Mouse (Mus musculus) embryonic facial prominence, embryonic 14.5 days (tissue): Measurements from ENCODE around the gene Zzz3. TPM values are rescaled to one million over a fixed set of nuclear protein-coding genes. Genes with fewer than 3 reads are reported as not detected.

Source experiments
- ATAC-seq: fragments of 200-750 bp; cut with Nextera tagmentation; 2 replicates; pipeline ENCODE4 v1.8.0; 2017; ENCODE audit warnings: low read depth, moderate number of reproducible peaks, moderate TSS enrichment
- DNase-seq: peaks from one replicate; pipeline ENCODE4 v3.0.0-alpha.2; 2015; ENCODE audit warnings: low spot score
- H3K27ac ChIP-seq: fragments of 300-500 bp; sonication (generic); replicated peaks from 2 replicates; pipeline ENCODE4 v1.5.1; 2014; ENCODE audit warnings: low read depth, mild to moderate bottlenecking, low read length, moderate library complexity
- H3K27me3 ChIP-seq: fragments of 300-500 bp; sonication (generic); replicated peaks from 2 replicates; pipeline ENCODE4 v1.6.1; 2014; ENCODE audit warnings: low read length; ENCODE audit not compliant: control insufficient read depth, insufficient read depth
- H3K36me3 ChIP-seq: fragments of 300-500 bp; sonication (generic); 2 replicates; pipeline ENCODE4 v1.6.1; 2014; ENCODE audit warnings: low read length, mixed read lengths; ENCODE audit not compliant: control insufficient read depth, insufficient read depth
- H3K4me1 ChIP-seq: fragments of 300-500 bp; sonication (generic); 2 replicates; pipeline ENCODE4 v1.6.1; 2014; ENCODE audit warnings: antibody characterized with exemption, low read length; ENCODE audit not compliant: control insufficient read depth, insufficient read depth
- H3K4me2 ChIP-seq: fragments of 300-500 bp; sonication (generic); 2 replicates; pipeline ENCODE4 v1.6.1; 2014; ENCODE audit warnings: low read depth, mild to moderate bottlenecking, low read length, moderate library complexity, mixed read lengths
- H3K4me3 ChIP-seq: fragments of 300-500 bp; sonication (generic); 2 replicates; pipeline ENCODE4 v1.5.1; 2014; ENCODE audit warnings: low read depth, mild to moderate bottlenecking, low read length
- H3K9ac ChIP-seq: fragments of 300-500 bp; sonication (generic); 2 replicates; pipeline ENCODE4 v1.6.1; 2014; ENCODE audit warnings: low read depth, mild to moderate bottlenecking, low read length, moderate library complexity, mixed read lengths
- H3K9me3 ChIP-seq: fragments of 300-500 bp; sonication (generic); 2 replicates; pipeline ENCODE4 v1.6.1; 2016; ENCODE audit warnings: low read length; ENCODE audit not compliant: control insufficient read depth
- WGBS: fragments of 180-500 bp; shearing (Covaris S2); extraction: QIAGEN DNeasy Blood & Tissue Kit; methylation state at CpG from one replicate; pipeline ENCODE4 v1.1.7; 2014; 5-methylcytosine and 5-hydroxymethylcytosine counted together
- polyA plus RNA-seq: library from polyadenylated mRNA; unstranded; fragments of >200 nt; fragmentation: Nextera tagmentation; extraction: Ambion mirVana; gene quantifications from 2 replicates; pipeline ENCODE4 v1.2.1, GENCODE M21; 2014

Zzz3 gene
- polyA plus RNA-seq, 1 experiment from 2014 or later, result 48.3 TPM

- Histone ChIP-seq H3K27me3 (no peaks in the 10 kb centered on the region), H3K4me2 (no peak overlapping the region), H3K4me3 (no peak overlapping the region), H3K4me1 (no peaks in the 10 kb centered on the region), H3K36me3 (no peaks in the 10 kb centered on the region), H3K9ac (no peak overlapping the region), H3K9me3 (no peaks in the 10 kb centered on the region), H3K27ac (no peak overlapping the region)
- DNase-seq (no peak), ATAC-seq (no peak)
- 63% methylated on average over 2 of the region's 2 CpGs for whole genome bisulfite sequencing
Measured at GRCm38 (mm10) chr3:152498968-152499696, 103.9 kb downstream of the Zzz3 start.

- no peaks in the 10 kb centered on the region for H3K4me1 ChIP-seq
- WGBS, result 82% methylated on average over 8 of the region's 8 CpGs
- H3K27me3 ChIP-seq, result no peaks in the 10 kb centered on the region
- H3K4me2 ChIP-seq, result no peak overlapping the region
- no peak overlapping the region for H3K4me3 ChIP-seq
- H3K27ac ChIP-seq, result no peak overlapping the region
- H3K9me3 ChIP-seq, result no peaks in the 10 kb centered on the region
- ATAC-seq (no peak), DNase-seq (no peak)
- H3K36me3 ChIP-seq, result no peaks in the 10 kb centered on the region
- no peak overlapping the region for H3K9ac ChIP-seq
Measured at GRCm38 (mm10) chr3:152507900-152508299, 112.6 kb downstream of the Zzz3 start.

GRCm38 (mm10) chr3:152508419-152508993, 113.2 kb downstream of the Zzz3 start:
- Histone ChIP-seq H3K27me3 (no peaks in the 10 kb centered on the region), H3K4me1 (no peaks in the 10 kb centered on the region), H3K9ac (no peak overlapping the region), H3K9me3 (no peaks in the 10 kb centered on the region), H3K27ac (no peak overlapping the region), H3K4me3 (no peak overlapping the region), H3K36me3 (no peaks in the 10 kb centered on the region), H3K4me2 (no peak overlapping the region)
- ATAC-seq (no peak), DNase-seq (no peak)
- 84% methylated on average over 12 of the region's 12 CpGs for WGBS

GRCm38 (mm10) chr3:152509268-152509667, 114.0 kb downstream of the Zzz3 start:
- Histone ChIP-seq H3K4me3 (no peak overlapping the region), H3K9me3 (no peaks in the 10 kb centered on the region), H3K36me3 (no peaks in the 10 kb centered on the region), H3K4me1 (no peaks in the 10 kb centered on the region), H3K4me2 (no peak overlapping the region), H3K9ac (no peak overlapping the region), H3K27me3 (no peaks in the 10 kb centered on the region), H3K27ac (no peak overlapping the region)
- ATAC-seq (no peak), DNase-seq (no peak)
- 83% methylated on average over 7 of the region's 7 CpGs for WGBS

Other genes starting within 250 kb of the Zzz3 start
- gene Gipc2, start 229.2 kb upstream of the Zzz3 start, polyA plus RNA-seq, result 2.3 and 4.6 TPM in 2 replicates
- 32.6 and 36.5 TPM in 2 replicates for gene Dnajb4, start 185.2 kb upstream of the Zzz3 start, polyA plus RNA-seq
- gene Fubp1, start 185.1 kb upstream of the Zzz3 start, polyA plus RNA-seq, result 199 and 200 TPM in 2 replicates
- gene Nexn, start 129.1 kb upstream of the Zzz3 start, polyA plus RNA-seq, result 30.8 and 42.0 TPM in 2 replicates
- gene Miga1, start 55.1 kb upstream of the Zzz3 start, polyA plus RNA-seq, result 17.3 and 18.5 TPM in 2 replicates
- 46.2 and 46.8 TPM in 2 replicates for gene Usp33, start 49.0 kb upstream of the Zzz3 start, polyA plus RNA-seq